Mouse (Mus musculus): ENCODE data around the gene Abca4. TPM values are rescaled to one million over a fixed set of nuclear protein-coding genes. Genes with fewer than 3 reads are reported as not detected.
"Not testable (repeated sequence)": the region's sequence is repeated elsewhere in the genome, so short reads cannot be mapped to it uniquely, and the experiment has no call there.

The Abca4 gene
- polyA plus RNA-seq, 1 experiment from 2014 or later: 1.4 TPM

GRCm38 (mm10) chr3:122211446-122212125, 167.3 kb downstream of the Abca4 start:
- H3K4me2 ChIP-seq (replicated peaks; ENCODE audit: low read depth, low read length): no peak overlapping the region
- H3K27ac ChIP-seq (ENCODE audit: low read length): peak overlapping the region; percentile 14; the same call in 1 of the 2 replicates

GRCm38 (mm10) chr3:122221240-122222036, 177.2 kb downstream of the Abca4 start:
- H3K9me3 ChIP-seq (ENCODE audit: low read length): no peaks in the 10 kb centered on the region
- no peaks in the 10 kb centered on the region for H3K4me1 ChIP-seq (ENCODE audit: insufficient read depth, low read length)
- WGBS: 83% methylated on average over 3 of the region's 3 CpGs
- H3K27ac ChIP-seq (ENCODE audit: low read length): no peak overlapping the region
- no peak overlapping the region for H3K4me2 ChIP-seq (replicated peaks; ENCODE audit: low read depth, low read length)
- no peak overlapping the region for H3K4me3 ChIP-seq (ENCODE audit: low read length)
- H3K27me3 ChIP-seq (ENCODE audit: insufficient read depth, low read length): no peaks in the 10 kb centered on the region
- H3K36me3 ChIP-seq (ENCODE audit: insufficient read depth, low read length): no peaks in the 10 kb centered on the region
- no peak overlapping the region for H3K9ac ChIP-seq (replicated peaks; ENCODE audit: low read length)
- no peak for ATAC-seq (ENCODE audit: low FRiP score, low TSS enrichment)

More at GRCm38 (mm10) chr3:122211446-122212125, 167.3 kb downstream of the Abca4 start:
- Histone ChIP-seq H3K9me3 (ENCODE audit: low read length) (no peaks in the 10 kb centered on the region), H3K9ac (replicated peaks; ENCODE audit: low read length) (no peak overlapping the region), H3K36me3 (ENCODE audit: insufficient read depth, low read length) (no peaks in the 10 kb centered on the region), H3K4me3 (ENCODE audit: low read length) (no peak overlapping the region), H3K4me1 (ENCODE audit: insufficient read depth, low read length) (peaks cover 15% of the 10 kb centered on the region; the same call in 1 of the 2 replicates), H3K27me3 (ENCODE audit: insufficient read depth, low read length) (no peaks in the 10 kb centered on the region)
- WGBS: 67% methylated on average over 13 of the region's 13 CpGs
- no peak for ATAC-seq (ENCODE audit: low FRiP score, low TSS enrichment)

- not testable (repeated sequence) for H3K4me1 ChIP-seq (ENCODE audit: insufficient read depth, low read length); H3K4me3 ChIP-seq (ENCODE audit: low read length)
Measured at GRCm38 (mm10) chr3:122226972-122227371, 182.7 kb downstream of the Abca4 start.

More at GRCm38 (mm10) chr3:122226972-122227371, 182.7 kb downstream of the Abca4 start:
- not testable (repeated sequence) for ATAC-seq (ENCODE audit: low FRiP score, low TSS enrichment); H3K27ac ChIP-seq (ENCODE audit: low read length); H3K27me3 ChIP-seq (ENCODE audit: insufficient read depth, low read length); H3K36me3 ChIP-seq (ENCODE audit: insufficient read depth, low read length); H3K9ac ChIP-seq (replicated peaks; ENCODE audit: low read length); H3K9me3 ChIP-seq (ENCODE audit: low read length); H3K4me2 ChIP-seq (replicated peaks; ENCODE audit: low read depth, low read length)
- 72% methylated on average over 6 of the region's 6 CpGs for WGBS

Other genes with a start within 250 kb of the Abca4 start
- 77.1 and 82.6 TPM in 2 replicates for gene Abcd3, start 229.1 kb upstream of the Abca4 start, polyA plus RNA-seq (2015; fragmentation: Nextera tagmentation; extraction: Ambion mirVana)
- 46.2 and 48.8 TPM in 2 replicates for gene Arhgap29, start 91.9 kb upstream of the Abca4 start, polyA plus RNA-seq (2015; fragmentation: Nextera tagmentation; extraction: Ambion mirVana)
- 98.6 and 116 TPM in 2 replicates for gene Gclm, start 201.1 kb downstream of the Abca4 start, polyA plus RNA-seq (2015; fragmentation: Nextera tagmentation; extraction: Ambion mirVana)
- 68.1 and 70.4 TPM in 2 replicates for gene Dnttip2, start 229.9 kb downstream of the Abca4 start, polyA plus RNA-seq (2015; fragmentation: Nextera tagmentation; extraction: Ambion mirVana)
- 15.9 and 16.1 TPM in 2 replicates for gene Bcar3, start 249.7 kb downstream of the Abca4 start, polyA plus RNA-seq (2015; fragmentation: Nextera tagmentation; extraction: Ambion mirVana)

Measured in kidney, embryonic 16.5 days (tissue).